Mouse (Mus musculus): ENCODE measurements around the gene 4930404H24Rik. TPM values are rescaled to one million over a fixed set of nuclear protein-coding genes. Genes with fewer than 3 reads are reported as not detected.
"Not testable (repeated sequence)": the region's sequence is repeated elsewhere in the genome, so short reads cannot be mapped to it uniquely, and the experiment has no call there.

Gene 4930404H24Rik
- total RNA-seq, 2 experiments from 2014 or later: not detected

GRCm38 (mm10) chr2:153478583-153478982, 14.0 kb upstream of the 4930404H24Rik start:
- peak; percentile 77 to 84 for DNase-seq (ENCODE audit: low spot score in 2 of 2)

GRCm38 (mm10) chr2:153479486-153479885, 13.1 kb upstream of the 4930404H24Rik start:
- no peak for DNase-seq (ENCODE audit: low spot score in 2 of 2)

GRCm38 (mm10) chr2:153481108-153481860, 11.3 kb upstream of the 4930404H24Rik start:
- DNase-seq (ENCODE audit: low spot score in 2 of 2): no peak

- DNase-seq (ENCODE audit: low spot score in 2 of 2): no peak
These were observed 10.8 kb upstream of the 4930404H24Rik start for GRCm38 (mm10) chr2:153481861-153482120.

- DNase-seq (ENCODE audit: low spot score in 2 of 2): peak; percentile 60 to 66
These were observed 9.2 kb upstream of the 4930404H24Rik start for GRCm38 (mm10) chr2:153483118-153483983.

- DNase-seq (ENCODE audit: low spot score in 2 of 2): no peak
These were observed 8.5 kb upstream of the 4930404H24Rik start for GRCm38 (mm10) chr2:153484071-153484470.

- no peak for DNase-seq (ENCODE audit: low spot score in 2 of 2)
These were observed 2.5 kb upstream of the 4930404H24Rik start for GRCm38 (mm10) chr2:153490116-153490515.

GRCm38 (mm10) chr2:153490940-153491339, 1.6 kb upstream of the 4930404H24Rik start:
- no peak for DNase-seq (ENCODE audit: low spot score in 2 of 2)

- no peak for DNase-seq (ENCODE audit: low spot score in 2 of 2)
These were observed 945 bp upstream of the 4930404H24Rik start for GRCm38 (mm10) chr2:153491512-153492178.

- DNase-seq (ENCODE audit: low spot score in 2 of 2): no peak
These were observed 442 bp upstream of the 4930404H24Rik start for GRCm38 (mm10) chr2:153492179-153492517.

GRCm38 (mm10) chr2:153493393-153493731, 772 bp downstream of the 4930404H24Rik start:
- no peak for DNase-seq (ENCODE audit: low spot score in 2 of 2)

- DNase-seq (ENCODE audit: low spot score in 2 of 2): no peak
These were observed 1.2 kb downstream of the 4930404H24Rik start for GRCm38 (mm10) chr2:153493781-153494292.

GRCm38 (mm10) chr2:153494293-153494811, 1.8 kb downstream of the 4930404H24Rik start:
- DNase-seq (ENCODE audit: low spot score in 2 of 2): no peak

GRCm38 (mm10) chr2:153495391-153495790, 2.8 kb downstream of the 4930404H24Rik start:
- DNase-seq (ENCODE audit: low spot score in 2 of 2): not testable (repeated sequence)

- no peak for DNase-seq (ENCODE audit: low spot score in 2 of 2)
These were observed 3.2 kb downstream of the 4930404H24Rik start for GRCm38 (mm10) chr2:153495818-153496217.

GRCm38 (mm10) chr2:153496301-153496700, 3.7 kb downstream of the 4930404H24Rik start:
- no peak for DNase-seq (ENCODE audit: low spot score in 2 of 2)

GRCm38 (mm10) chr2:153496898-153497297, 4.3 kb downstream of the 4930404H24Rik start:
- DNase-seq (ENCODE audit: low spot score in 2 of 2): peak in 1 of 2 experiments; percentile 57

- no peak for DNase-seq (ENCODE audit: low spot score in 2 of 2)
These were observed 6.6 kb downstream of the 4930404H24Rik start for GRCm38 (mm10) chr2:153499154-153499553.

- no peak for DNase-seq (ENCODE audit: low spot score in 2 of 2)
These were observed 13.8 kb downstream of the 4930404H24Rik start for GRCm38 (mm10) chr2:153506385-153506784.

GRCm38 (mm10) chr2:153507969-153508368, 15.4 kb downstream of the 4930404H24Rik start:
- DNase-seq (ENCODE audit: low spot score in 2 of 2): no peak

- no peak for DNase-seq (ENCODE audit: low spot score in 2 of 2)
These were observed 15.8 kb downstream of the 4930404H24Rik start for GRCm38 (mm10) chr2:153508405-153508804.

Data from layer of hippocampus, postnatal 14 days (tissue).